Mouse (Mus musculus) cerebral cortex, adult 2 months (tissue): ENCODE results near the gene Ppp1r15a.

ENCODE experiments used
- WGBS: fragments of 180-500 bp; shearing (Covaris S2); methylation state at CpG from one replicate; pipeline ENCODE4 v1.1.7; 2018; 5-methylcytosine and 5-hydroxymethylcytosine counted together

The Ppp1r15a gene

GRCm38 (mm10) chr7:45525809-45526473, at the start of gene Ppp1r15a, which contains the start of gene Plekha4:
TSS of gene Ppp1r15a (minus strand) at chr7:45526268.
TSS of gene Plekha4 (plus strand) at chr7:45526330.
- WGBS = under 1% methylated on average over 54 of the region's 54 CpGs

DNA sequence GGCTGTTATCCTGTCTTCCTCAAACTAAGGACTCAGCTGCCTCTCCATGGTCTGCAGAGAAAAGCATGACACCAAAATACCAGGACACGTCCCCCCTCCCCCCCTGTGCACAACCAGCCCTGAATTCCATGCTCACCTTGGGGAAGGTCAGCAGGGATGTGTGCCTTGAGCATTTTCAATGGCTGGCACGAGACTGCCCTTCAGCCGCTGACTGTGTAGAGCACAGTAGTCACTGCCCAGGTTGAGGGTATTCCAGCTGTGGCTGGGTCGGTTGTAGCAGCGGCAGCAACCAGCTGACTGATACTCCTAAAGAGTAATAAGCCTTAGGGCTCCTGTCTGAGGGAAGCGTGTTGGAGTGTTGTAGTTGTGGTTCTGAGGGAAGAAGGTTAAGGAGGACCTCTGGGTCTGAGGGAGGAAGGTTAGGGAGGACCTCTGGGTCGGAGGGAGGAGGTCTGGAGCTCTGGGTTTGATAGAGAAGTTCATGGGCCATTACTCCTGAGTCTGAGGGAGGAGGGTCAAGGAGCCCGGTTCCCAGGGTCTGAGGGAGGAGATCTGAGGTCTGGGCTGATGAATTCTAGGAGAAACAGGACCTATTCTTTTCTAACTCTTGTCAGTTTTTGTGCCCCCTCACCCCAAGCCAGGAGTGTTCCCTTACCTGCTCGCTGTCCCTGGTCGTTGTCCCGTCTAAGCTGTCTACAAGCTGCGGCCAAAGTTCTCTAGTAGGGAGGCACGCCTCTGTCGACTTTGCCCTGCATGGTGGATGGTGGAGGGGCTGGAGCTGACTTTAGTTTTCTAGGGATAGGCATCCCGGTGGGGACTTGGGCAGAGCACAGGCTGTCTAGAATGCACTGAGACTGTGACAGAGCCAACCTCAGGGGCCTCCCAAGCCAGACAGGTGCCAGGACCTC, 48.7 kb upstream of the Ppp1r15a start:
- whole genome bisulfite sequencing = 91% methylated on average over 15 of the region's 15 CpGs

DNA sequence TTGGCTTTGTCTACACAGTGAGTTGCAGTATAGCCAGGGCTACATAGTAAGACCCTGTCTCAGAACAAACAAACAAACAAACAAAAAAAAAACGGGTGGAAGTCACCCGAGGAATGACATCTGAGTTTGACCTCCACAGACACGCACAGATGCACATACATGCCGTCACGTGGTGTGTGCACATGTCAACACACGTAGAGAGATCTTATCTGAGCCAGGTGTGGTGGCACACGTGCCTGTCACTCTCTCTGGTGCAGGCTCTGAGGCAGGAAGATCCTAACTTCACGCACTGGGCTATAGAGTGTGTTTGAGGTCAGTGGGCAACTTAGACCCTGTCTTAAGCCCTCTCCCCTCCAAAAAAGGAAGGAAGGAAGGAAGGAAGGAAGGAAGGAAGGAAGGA, 47.9 kb upstream of the Ppp1r15a start:
- WGBS = 81% methylated on average over 8 of the region's 8 CpGs

GRCm38 (mm10) chr7:45571966-45572365, 45.9 kb upstream of the Ppp1r15a start:
- 55% methylated on average over 1 of the region's 1 CpGs for WGBS

- 1% methylated on average over 41 of the region's 42 CpGs for WGBS
Measured at GRCm38 (mm10) chr7:45570103-45570741, 44.2 kb upstream of the Ppp1r15a start, which contains the start of gene Bcat2. TSS of gene Bcat2 (plus strand) at chr7:45570153.

- 78% methylated on average over 10 of the region's 10 CpGs for WGBS
Measured at GRCm38 (mm10) chr7:45568601-45569473, 42.8 kb upstream of the Ppp1r15a start.

- WGBS = 3% methylated on average over 24 of the region's 24 CpGs
Measured at GRCm38 (mm10) chr7:45567780-45568516, 41.9 kb upstream of the Ppp1r15a start.

GRCm38 (mm10) chr7:45567112-45567779, 41.2 kb upstream of the Ppp1r15a start:
- 80% methylated on average over 8 of the region's 8 CpGs for WGBS

- 92% methylated on average over 9 of the region's 9 CpGs for WGBS
Measured at GRCm38 (mm10) chr7:45565446-45565845, 39.4 kb upstream of the Ppp1r15a start.

GRCm38 (mm10) chr7:45564811-45565210, 38.7 kb upstream of the Ppp1r15a start:
- 79% methylated on average over 2 of the region's 2 CpGs for WGBS

- WGBS = 41% methylated on average over 12 of the region's 12 CpGs
Measured at GRCm38 (mm10) chr7:45561624-45562520, 35.8 kb upstream of the Ppp1r15a start.

- 23% methylated on average over 17 of the region's 17 CpGs for WGBS
Measured at GRCm38 (mm10) chr7:45560843-45561623, 35.0 kb upstream of the Ppp1r15a start.

- WGBS = 80% methylated on average over 7 of the region's 7 CpGs
Measured at GRCm38 (mm10) chr7:45560241-45560640, 34.2 kb upstream of the Ppp1r15a start.

DNA sequence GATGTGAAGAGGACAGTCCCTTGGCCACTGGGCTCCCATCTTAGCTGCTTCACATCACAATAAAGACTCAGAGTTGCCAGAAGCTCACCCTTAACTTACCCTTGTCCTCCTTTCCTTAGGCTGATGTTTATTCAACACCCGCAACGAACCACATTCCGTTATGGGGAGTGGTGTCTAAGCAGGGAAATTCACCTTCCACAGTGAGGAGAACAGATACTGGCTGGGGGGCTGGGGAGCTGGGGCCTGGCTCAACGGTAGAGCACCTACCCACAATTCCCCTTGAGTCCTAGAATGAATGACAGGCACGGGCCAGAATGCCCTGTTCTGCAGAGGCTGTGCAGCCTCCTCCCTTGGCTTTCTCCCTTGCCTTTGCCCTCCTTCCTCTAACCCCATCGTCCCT, 32.8 kb upstream of the Ppp1r15a start:
- WGBS = 66% methylated on average over 6 of the region's 6 CpGs

DNA sequence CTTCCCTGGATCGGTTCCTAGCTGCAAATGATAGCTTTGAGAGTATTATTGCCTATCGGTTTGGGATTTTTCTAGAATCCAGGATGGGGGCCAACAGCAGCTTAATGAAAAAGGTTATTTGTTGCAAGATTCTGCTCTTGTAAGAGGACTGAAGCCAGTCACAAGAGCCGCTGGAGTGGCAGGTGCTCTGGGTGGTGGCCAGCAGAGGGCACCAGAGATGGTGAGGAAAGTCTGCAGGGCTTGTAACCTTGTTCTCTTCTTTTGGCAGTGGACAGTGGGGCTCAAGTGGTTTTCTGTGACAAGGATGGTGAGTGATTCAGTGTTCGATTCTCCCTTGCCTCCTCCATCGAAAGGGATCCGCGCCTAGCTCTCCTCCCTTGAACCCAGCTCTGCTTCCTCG, 29.7 kb upstream of the Ppp1r15a start:
- 29% methylated on average over 8 of the region's 8 CpGs for WGBS

- 65% methylated on average over 8 of the region's 8 CpGs for WGBS
Measured at GRCm38 (mm10) chr7:45554744-45555143, 28.7 kb upstream of the Ppp1r15a start, which contains the start of gene Hsd17b14. TSS of gene Hsd17b14 (plus strand) at chr7:45554893.

GRCm38 (mm10) chr7:45553990-45554389, 27.9 kb upstream of the Ppp1r15a start:
- WGBS = 95% methylated on average over 2 of the region's 2 CpGs

DNA sequence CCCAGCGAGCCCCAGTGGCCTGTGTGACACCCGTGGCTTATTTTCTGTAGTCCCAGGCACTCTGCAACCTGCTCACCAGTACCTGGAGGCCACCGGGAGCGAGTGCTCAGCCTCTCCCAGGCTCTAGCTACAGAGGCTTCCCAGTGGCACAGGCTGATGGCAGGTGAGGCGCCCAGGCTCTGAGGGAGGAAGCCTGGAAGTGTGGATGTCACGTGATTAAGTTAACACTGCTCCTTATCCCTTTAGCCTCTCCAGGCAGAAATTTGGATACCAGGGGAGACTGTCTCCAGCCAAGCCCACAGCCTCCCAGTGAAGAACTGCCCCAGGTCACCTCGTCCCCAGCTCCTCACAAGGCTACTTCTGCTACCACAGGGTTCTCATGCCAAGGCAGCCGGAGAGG, 27.5 kb upstream of the Ppp1r15a start:
- 79% methylated on average over 8 of the region's 8 CpGs for WGBS
